Mouse (Mus musculus) brain, embryonic 14.5 days (tissue): Measurements from ENCODE around the gene Osbpl11.

Experiments
- CTCF ChIP-seq: fragments of 200-500 bp; IDR thresholded peaks from 2 replicates; pipeline ENCODE4 v1.5.1; 2012; ENCODE audit warnings: inconsistent platforms, mild to moderate bottlenecking, moderate library complexity, borderline replicate concordance; ENCODE audit not compliant: insufficient read depth, insufficient read length; ENCODE audit errors: extremely low read depth
- POLR2A ChIP-seq: fragments of 200-500 bp; IDR thresholded peaks from 2 replicates; pipeline ENCODE4 v1.6.1; 2012; ENCODE audit warnings: mild to moderate bottlenecking, inconsistent platforms, borderline replicate concordance; ENCODE audit not compliant: poor library complexity, insufficient read depth, insufficient read length, severe bottlenecking; ENCODE audit errors: extremely low read depth

DNA sequence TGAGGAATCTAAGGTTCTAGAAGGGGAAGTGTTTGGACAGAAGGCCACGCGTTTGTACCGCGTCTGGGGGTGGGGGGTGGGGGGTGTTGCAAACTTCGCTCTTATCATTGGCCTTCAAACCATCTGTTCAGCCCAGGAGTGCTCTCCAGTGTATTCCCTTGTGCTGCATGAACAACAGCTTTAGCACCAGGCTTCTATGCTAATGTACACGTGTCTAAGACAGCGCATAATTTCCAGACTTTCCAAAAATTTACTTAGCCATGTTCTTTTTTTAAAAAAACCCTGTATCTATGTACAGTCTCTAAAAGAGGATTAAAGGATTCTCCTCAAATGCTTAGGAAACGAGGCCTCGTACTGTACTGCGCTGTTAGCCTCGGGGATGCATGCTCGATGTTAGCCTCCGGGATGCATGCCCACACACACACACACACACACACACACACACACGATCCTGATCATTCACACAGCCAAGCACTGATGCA is 26.2 kb upstream of the Osbpl11 start:
- TF ChIP-seq CTCF (no peak), POLR2A (no peak)
